Mouse (Mus musculus): ENCODE results near the gene Olfr922. TPM values are rescaled to one million over a fixed set of nuclear protein-coding genes. Genes with fewer than 3 reads are reported as not detected.

Gene Olfr922
- polyA plus RNA-seq, 1 experiment from 2014 or later = not detected

DNA sequence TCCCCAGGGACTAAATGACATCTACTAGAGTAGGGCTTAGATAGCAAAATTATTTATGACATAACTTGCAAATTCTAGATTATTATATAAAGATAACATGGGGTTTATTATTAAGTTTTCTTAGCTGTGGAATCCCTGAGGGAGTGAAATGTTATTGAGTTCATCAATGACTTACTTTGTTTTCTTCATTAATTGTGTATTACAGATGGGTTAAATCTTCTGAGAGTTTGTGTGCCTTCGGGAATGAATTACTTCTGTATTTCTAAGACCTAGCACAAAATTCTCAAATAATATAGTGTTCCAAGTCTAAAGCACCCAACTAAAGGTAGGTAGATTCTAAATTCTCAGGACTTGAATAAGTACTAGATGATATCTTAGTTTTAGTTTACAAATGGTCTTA, 29.7 kb downstream of the Olfr922 start, which contains the start of gene Olfr924:
Gene Olfr924, plus strand, starts transcription at position 301 of the 400 bp plus-strand sequence.
- H3K4me2 ChIP-seq (replicated peaks; ENCODE audit: low read depth) = no peak within 1 kb of the TSS
- H3K36me3 ChIP-seq (ENCODE audit: control insufficient read depth, insufficient read depth) = no peaks in the 10 kb centered on the region
- TF ChIP-seq CTCF (IDR thresholded peaks at IDR 0.05; ENCODE audit: low read depth) = no peak
- H3K9ac ChIP-seq (ENCODE audit: low read depth, low read length) = no peak within 1 kb of the TSS
- H3K27me3 ChIP-seq (replicated peaks; ENCODE audit: control insufficient read depth, insufficient read depth, low read length) = no peaks in the 10 kb centered on the region
- ATAC-seq = no peak
- no peaks in the 10 kb centered on the region for H3K4me1 ChIP-seq (replicated peaks; ENCODE audit: control insufficient read depth, insufficient read depth, low read length)
- no peak within 1 kb of the TSS for H3K27ac ChIP-seq (ENCODE audit: low read depth, low read length)
- WGBS = 86% methylated on average over 1 of the region's 1 CpGs
- no peak within 1 kb of the TSS for H3K4me3 ChIP-seq (ENCODE audit: low read depth, low read length)
- no peaks in the 10 kb centered on the region for H3K9me3 ChIP-seq (ENCODE audit: control insufficient read depth)

GRCm38 (mm10) chr9:38854760-38855159, 40.3 kb downstream of the Olfr922 start, which contains the start of gene Olfr26:
Gene Olfr26 (plus strand): TSS chr9:38855060.
- no peak within 1 kb of the TSS for H3K27ac ChIP-seq (ENCODE audit: low read depth, low read length)
- no peaks in the 10 kb centered on the region for H3K27me3 ChIP-seq (replicated peaks; ENCODE audit: control insufficient read depth, insufficient read depth, low read length)
- no peak for TF ChIP-seq CTCF (IDR thresholded peaks at IDR 0.05; ENCODE audit: low read depth)

More at GRCm38 (mm10) chr9:38854760-38855159, 40.3 kb downstream of the Olfr922 start, which contains the start of gene Olfr26:
- Histone ChIP-seq H3K36me3 (ENCODE audit: control insufficient read depth, insufficient read depth) (no peaks in the 10 kb centered on the region), H3K4me2 (replicated peaks; ENCODE audit: low read depth) (no peak within 1 kb of the TSS), H3K4me1 (replicated peaks; ENCODE audit: control insufficient read depth, insufficient read depth, low read length) (no peaks in the 10 kb centered on the region), H3K4me3 (ENCODE audit: low read depth, low read length) (no peak within 1 kb of the TSS), H3K9ac (ENCODE audit: low read depth, low read length) (no peak within 1 kb of the TSS), H3K9me3 (ENCODE audit: control insufficient read depth) (no peaks in the 10 kb centered on the region)
- no peak for ATAC-seq

Other genes starting within 250 kb of the Olfr922 start
- not detected in 2 replicates for gene Olfr912, start 234.4 kb upstream of the Olfr922 start, polyA plus RNA-seq (2015; fragmentation: Nextera tagmentation; extraction: Ambion mirVana)
- gene Olfr913, start 221.9 kb upstream of the Olfr922 start, polyA plus RNA-seq (2015; fragmentation: Nextera tagmentation; extraction: Ambion mirVana) = not detected in 2 replicates
- not detected in 2 replicates for gene Olfr914, start 209.5 kb upstream of the Olfr922 start, polyA plus RNA-seq (2015; fragmentation: Nextera tagmentation; extraction: Ambion mirVana)
- not detected in 2 replicates for gene Olfr916, start 154.7 kb upstream of the Olfr922 start, polyA plus RNA-seq (2015; fragmentation: Nextera tagmentation; extraction: Ambion mirVana)
- gene Olfr917, start 148.8 kb upstream of the Olfr922 start, polyA plus RNA-seq (2015; fragmentation: Nextera tagmentation; extraction: Ambion mirVana) = not detected in 2 replicates
- gene Olfr918, start 140.0 kb upstream of the Olfr922 start, polyA plus RNA-seq (2015; fragmentation: Nextera tagmentation; extraction: Ambion mirVana) = not detected in 2 replicates
- not detected in 2 replicates for gene Olfr919, start 110.9 kb upstream of the Olfr922 start, polyA plus RNA-seq (2015; fragmentation: Nextera tagmentation; extraction: Ambion mirVana)
- 13.7 and 14.0 TPM in 2 replicates for gene Vwa5a, start 96.3 kb upstream of the Olfr922 start, polyA plus RNA-seq (2015; fragmentation: Nextera tagmentation; extraction: Ambion mirVana)
- 0.07 TPM in 2 replicates for gene Olfr920, start 62.3 kb upstream of the Olfr922 start, polyA plus RNA-seq (2015; fragmentation: Nextera tagmentation; extraction: Ambion mirVana)
- not detected in 2 replicates for gene Olfr921, start 41.5 kb upstream of the Olfr922 start, polyA plus RNA-seq (2015; fragmentation: Nextera tagmentation; extraction: Ambion mirVana)
- gene Olfr923, start 11.9 kb downstream of the Olfr922 start, polyA plus RNA-seq (2015; fragmentation: Nextera tagmentation; extraction: Ambion mirVana) = not detected in 2 replicates
- gene Olfr924, start 29.8 kb downstream of the Olfr922 start, polyA plus RNA-seq (2015; fragmentation: Nextera tagmentation; extraction: Ambion mirVana) = not detected in 2 replicates
- not detected in 2 replicates for gene Olfr26, start 40.4 kb downstream of the Olfr922 start, polyA plus RNA-seq (2015; fragmentation: Nextera tagmentation; extraction: Ambion mirVana)
- not detected in 2 replicates for gene Olfr926, start 62.5 kb downstream of the Olfr922 start, polyA plus RNA-seq (2015; fragmentation: Nextera tagmentation; extraction: Ambion mirVana)
- not detected in 2 replicates for gene Olfr930, start 115.2 kb downstream of the Olfr922 start, polyA plus RNA-seq (2015; fragmentation: Nextera tagmentation; extraction: Ambion mirVana)
- not detected in 2 replicates for gene Olfr933, start 157.7 kb downstream of the Olfr922 start, polyA plus RNA-seq (2015; fragmentation: Nextera tagmentation; extraction: Ambion mirVana)
- gene Olfr934, start 173.7 kb downstream of the Olfr922 start, polyA plus RNA-seq (2015; fragmentation: Nextera tagmentation; extraction: Ambion mirVana) = not detected in 2 replicates
- not detected in 2 replicates for gene Olfr935, start 185.1 kb downstream of the Olfr922 start, polyA plus RNA-seq (2015; fragmentation: Nextera tagmentation; extraction: Ambion mirVana)
- not detected in 2 replicates for gene Olfr146, start 208.8 kb downstream of the Olfr922 start, polyA plus RNA-seq (2015; fragmentation: Nextera tagmentation; extraction: Ambion mirVana)

Measured in intestine, postnatal 0 days (tissue).